Mouse (Mus musculus): ENCODE data around the gene Ubac2. TPM values are rescaled to one million over a fixed set of nuclear protein-coding genes. Genes with fewer than 3 reads are reported as not detected.

Gene Ubac2
- polyA plus RNA-seq, 1 experiment from 2014 or later: 67.5 TPM

- DNase-seq (ENCODE audit: low spot score): no peak
- Histone ChIP-seq H3K4me1 (replicated peaks; ENCODE audit: control insufficient read depth, insufficient read depth, low read length) (0 out of 2 replicates have a peak, but pooled peaks cover 3% of the 10 kb centered on the region), H3K27me3 (replicated peaks; ENCODE audit: control insufficient read depth, insufficient read depth, low read length) (no peaks in the 10 kb centered on the region), H3K4me2 (ENCODE audit: low read length) (no peak overlapping the region), H3K27ac (ENCODE audit: low read depth) (no peak overlapping the region), H3K36me3 (ENCODE audit: control insufficient read depth, insufficient read depth, low read length) (peaks cover 23% of the 10 kb centered on the region; the same call in 1 of the 2 replicates), H3K4me3 (ENCODE audit: low read depth, low read length) (no peak overlapping the region), H3K9me3 (ENCODE audit: control insufficient read depth, low read length) (no peaks in the 10 kb centered on the region), H3K9ac (ENCODE audit: low read length) (no peak overlapping the region)
- ATAC-seq (replicated peaks; ENCODE audit: low FRiP score, low TSS enrichment, low read depth): no peak
Observed at GRCm38 (mm10) chr14:122023928-122024327, 145.5 kb downstream of the Ubac2 start.

DNA sequence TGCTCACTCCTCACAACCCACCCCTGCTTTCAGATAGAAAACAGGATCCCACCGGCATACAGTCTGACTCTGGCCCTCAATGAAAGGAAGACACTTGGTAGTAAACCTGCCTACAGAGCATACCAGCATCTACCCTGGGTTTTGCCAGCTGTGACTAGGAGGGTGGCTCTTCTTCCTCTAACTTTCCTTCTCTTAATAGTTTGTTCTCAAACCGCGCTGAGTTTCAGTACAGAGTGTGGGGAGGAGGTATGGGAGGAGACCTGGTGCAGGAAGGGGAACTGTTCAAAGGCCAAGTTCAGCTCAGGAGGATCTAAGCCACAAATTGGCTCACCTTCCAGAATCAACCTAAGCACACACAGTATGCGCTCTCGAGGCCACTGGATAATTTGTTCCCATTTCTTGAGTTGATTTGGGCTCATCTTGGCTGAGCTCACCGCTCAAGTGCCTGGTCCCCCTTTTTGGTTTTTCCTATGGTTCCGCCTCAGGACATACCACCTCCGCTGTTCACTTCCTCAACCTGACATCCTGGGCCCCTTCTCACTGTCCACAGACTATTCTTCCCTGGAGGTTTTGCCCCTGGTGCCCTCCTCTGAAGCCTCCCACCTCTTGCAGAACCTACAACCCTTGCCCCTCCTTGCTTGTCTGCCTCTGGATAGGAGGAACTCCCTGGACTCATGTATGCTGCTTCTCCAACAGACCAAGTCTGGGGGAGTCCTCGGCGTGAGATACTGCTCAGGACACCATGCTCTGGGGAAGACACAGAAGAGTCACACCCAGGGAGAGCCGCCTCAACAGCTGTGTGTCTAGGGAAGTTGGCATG is 150.7 kb downstream of the Ubac2 start:
- Histone ChIP-seq H3K27ac (ENCODE audit: low read depth) (no peak overlapping the region), H3K36me3 (ENCODE audit: control insufficient read depth, insufficient read depth, low read length) (no peaks in the 10 kb centered on the region), H3K4me2 (ENCODE audit: low read length) (no peak overlapping the region), H3K4me3 (ENCODE audit: low read depth, low read length) (no peak overlapping the region), H3K27me3 (replicated peaks; ENCODE audit: control insufficient read depth, insufficient read depth, low read length) (no peaks in the 10 kb centered on the region), H3K9ac (ENCODE audit: low read length) (no peak overlapping the region), H3K9me3 (ENCODE audit: control insufficient read depth, low read length) (no peaks in the 10 kb centered on the region), H3K4me1 (replicated peaks; ENCODE audit: control insufficient read depth, insufficient read depth, low read length) (0 out of 2 replicates have a peak, but pooled peaks cover 3% of the 10 kb centered on the region)
- WGBS: 78% methylated on average over 11 of the region's 11 CpGs
- no peak for ATAC-seq (replicated peaks; ENCODE audit: low FRiP score, low TSS enrichment, low read depth)
- no peak for DNase-seq (ENCODE audit: low spot score)

DNA sequence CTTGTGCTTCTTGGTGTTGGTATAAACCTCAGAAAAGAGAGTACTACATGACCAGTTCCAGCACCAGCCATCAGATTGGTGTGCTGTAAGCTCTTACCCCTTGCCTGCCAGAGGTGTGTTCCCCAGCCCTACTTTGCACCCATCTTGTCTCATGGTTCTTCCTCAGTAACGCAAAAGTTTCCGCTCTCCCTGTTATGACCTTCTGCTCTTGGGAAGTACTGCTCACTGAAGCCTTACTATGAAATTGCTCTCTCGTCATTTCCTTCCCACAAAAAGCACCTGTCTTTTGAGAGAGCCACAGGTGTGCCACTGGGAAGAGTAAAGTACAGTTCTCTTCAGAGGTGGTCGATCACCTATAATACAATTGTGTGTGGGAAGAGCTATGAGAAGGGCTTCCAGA is 151.4 kb downstream of the Ubac2 start:
- Histone ChIP-seq H3K36me3 (ENCODE audit: control insufficient read depth, insufficient read depth, low read length) (no peaks in the 10 kb centered on the region), H3K9me3 (ENCODE audit: control insufficient read depth, low read length) (no peaks in the 10 kb centered on the region), H3K4me1 (replicated peaks; ENCODE audit: control insufficient read depth, insufficient read depth, low read length) (0 out of 2 replicates have a peak, but pooled peaks cover 3% of the 10 kb centered on the region), H3K4me2 (ENCODE audit: low read length) (no peak overlapping the region), H3K9ac (ENCODE audit: low read length) (no peak overlapping the region), H3K27ac (ENCODE audit: low read depth) (no peak overlapping the region), H3K4me3 (ENCODE audit: low read depth, low read length) (no peak overlapping the region), H3K27me3 (replicated peaks; ENCODE audit: control insufficient read depth, insufficient read depth, low read length) (no peaks in the 10 kb centered on the region)
- no peak for DNase-seq (ENCODE audit: low spot score)
- ATAC-seq (replicated peaks; ENCODE audit: low FRiP score, low TSS enrichment, low read depth): no peak
- WGBS: 91% methylated on average over 4 of the region's 4 CpGs

DNA sequence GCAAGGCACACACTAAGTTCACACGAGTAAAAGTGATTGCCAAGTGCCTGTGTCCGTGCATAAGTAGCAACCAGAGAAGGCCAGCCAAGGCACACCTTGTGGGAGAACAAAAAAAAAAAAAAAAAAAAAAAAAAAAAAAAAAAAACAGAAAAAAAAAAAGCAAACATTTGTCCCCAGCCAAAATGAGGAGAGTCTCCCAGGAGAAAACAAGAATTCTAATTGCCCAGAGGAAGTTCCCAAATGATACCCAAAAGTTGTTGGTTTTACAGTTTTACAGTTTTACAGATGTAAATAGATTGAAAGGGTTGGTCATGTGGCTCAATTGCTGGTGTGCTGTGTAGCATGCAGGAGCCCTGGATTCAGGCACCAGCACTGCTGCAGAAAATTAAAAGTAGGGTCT is 153.6 kb downstream of the Ubac2 start:
- no peak overlapping the region for H3K4me2 ChIP-seq (ENCODE audit: low read length)
- ATAC-seq (replicated peaks; ENCODE audit: low FRiP score, low TSS enrichment, low read depth) (no peak), DNase-seq (ENCODE audit: low spot score) (no peak)
- H3K9me3 ChIP-seq (ENCODE audit: control insufficient read depth, low read length): 0 out of 2 replicates have a peak, but pooled peaks cover 2% of the 10 kb centered on the region
- no peaks in the 10 kb centered on the region for H3K36me3 ChIP-seq (ENCODE audit: control insufficient read depth, insufficient read depth, low read length)
- peaks cover 3% of the 10 kb centered on the region; the same call in 1 of the 2 replicates for H3K4me1 ChIP-seq (replicated peaks; ENCODE audit: control insufficient read depth, insufficient read depth, low read length)
- no peak overlapping the region for H3K4me3 ChIP-seq (ENCODE audit: low read depth, low read length)
- WGBS: 71% methylated on average over 2 of the region's 2 CpGs
- H3K9ac ChIP-seq (ENCODE audit: low read length): no peak overlapping the region
- no peaks in the 10 kb centered on the region for H3K27me3 ChIP-seq (replicated peaks; ENCODE audit: control insufficient read depth, insufficient read depth, low read length)
- H3K27ac ChIP-seq (ENCODE audit: low read depth): no peak overlapping the region

DNA sequence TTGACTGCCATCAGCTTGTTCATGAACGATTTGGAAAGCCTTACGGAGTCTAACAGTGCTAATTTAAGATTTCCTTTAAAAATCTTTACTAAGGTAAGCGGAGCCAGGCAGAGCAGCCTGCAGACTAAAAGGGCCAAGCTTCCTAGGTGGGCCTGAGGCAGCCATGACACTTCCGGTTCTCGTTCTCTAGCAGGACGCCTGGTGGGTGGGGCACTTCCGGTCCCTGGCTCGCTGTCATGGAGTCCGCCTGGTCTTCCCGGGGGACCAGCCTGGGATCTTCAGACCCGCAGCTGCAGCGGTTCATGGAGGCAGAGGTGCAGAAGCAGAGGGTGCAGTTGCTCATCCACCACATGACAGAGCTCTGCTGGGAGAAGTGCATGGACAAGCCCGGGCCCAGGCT is 156.0 kb downstream of the Ubac2 start, which contains the start of gene Timm8a2:
Gene Timm8a2, plus strand, starts transcription at position 224 of the 400 bp plus-strand sequence.
- Histone ChIP-seq H3K27me3 (replicated peaks; ENCODE audit: control insufficient read depth, insufficient read depth, low read length) (no peaks in the 10 kb centered on the region), H3K9ac (ENCODE audit: low read length) (no peak within 1 kb of the TSS), H3K27ac (ENCODE audit: low read depth) (no peak within 1 kb of the TSS), H3K36me3 (ENCODE audit: control insufficient read depth, insufficient read depth, low read length) (no peaks in the 10 kb centered on the region), H3K4me1 (replicated peaks; ENCODE audit: control insufficient read depth, insufficient read depth, low read length) (no peaks in the 10 kb centered on the region; the same call in 1 of the 2 replicates), H3K4me3 (ENCODE audit: low read depth, low read length) (no peak within 1 kb of the TSS), H3K4me2 (ENCODE audit: low read length) (no peak within 1 kb of the TSS), H3K9me3 (ENCODE audit: control insufficient read depth, low read length) (0 out of 2 replicates have a peak, but pooled peaks cover 2% of the 10 kb centered on the region)
- WGBS: 91% methylated on average over 13 of the region's 13 CpGs
- DNase-seq (ENCODE audit: low spot score): no peak
- ATAC-seq (replicated peaks; ENCODE audit: low FRiP score, low TSS enrichment, low read depth): no peak

GRCm38 (mm10) chr14:122035181-122035580 is 156.8 kb downstream of the Ubac2 start:
- Histone ChIP-seq H3K4me3 (ENCODE audit: low read depth, low read length) (no peak overlapping the region), H3K27me3 (replicated peaks; ENCODE audit: control insufficient read depth, insufficient read depth, low read length) (no peaks in the 10 kb centered on the region), H3K4me2 (ENCODE audit: low read length) (no peak overlapping the region), H3K4me1 (replicated peaks; ENCODE audit: control insufficient read depth, insufficient read depth, low read length) (no peaks in the 10 kb centered on the region; the same call in 1 of the 2 replicates), H3K9me3 (ENCODE audit: control insufficient read depth, low read length) (0 out of 2 replicates have a peak, but pooled peaks cover 2% of the 10 kb centered on the region), H3K27ac (ENCODE audit: low read depth) (no peak overlapping the region), H3K9ac (ENCODE audit: low read length) (no peak overlapping the region), H3K36me3 (ENCODE audit: control insufficient read depth, insufficient read depth, low read length) (no peaks in the 10 kb centered on the region)
- WGBS: 93% methylated on average over 1 of the region's 1 CpGs
- DNase-seq (ENCODE audit: low spot score): no peak
- ATAC-seq (replicated peaks; ENCODE audit: low FRiP score, low TSS enrichment, low read depth): no peak

DNA sequence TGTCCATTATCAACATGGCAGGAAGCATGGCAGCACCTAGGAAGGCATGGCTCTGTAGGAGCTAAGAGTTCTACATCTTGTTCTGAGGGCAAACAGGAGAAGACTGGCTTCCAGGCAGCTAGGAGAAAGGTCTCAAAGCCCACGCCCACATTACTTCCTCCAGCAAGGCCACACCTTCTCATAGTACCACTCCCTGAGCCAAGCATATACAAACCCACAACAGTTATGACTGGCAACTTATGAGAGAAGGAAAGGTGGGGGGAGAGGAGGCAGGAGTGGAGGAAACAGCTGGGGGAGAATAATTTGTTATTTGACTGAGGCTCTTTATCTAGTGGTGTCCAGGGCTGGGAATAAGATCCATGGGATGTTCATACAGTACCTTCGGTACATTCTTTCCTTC is 157.4 kb downstream of the Ubac2 start:
- Histone ChIP-seq H3K4me3 (ENCODE audit: low read depth, low read length) (no peak overlapping the region), H3K4me2 (ENCODE audit: low read length) (no peak overlapping the region), H3K9ac (ENCODE audit: low read length) (no peak overlapping the region), H3K27me3 (replicated peaks; ENCODE audit: control insufficient read depth, insufficient read depth, low read length) (no peaks in the 10 kb centered on the region), H3K4me1 (replicated peaks; ENCODE audit: control insufficient read depth, insufficient read depth, low read length) (no peaks in the 10 kb centered on the region; the same call in 1 of the 2 replicates), H3K9me3 (ENCODE audit: control insufficient read depth, low read length) (0 out of 2 replicates have a peak, but pooled peaks cover 2% of the 10 kb centered on the region), H3K36me3 (ENCODE audit: control insufficient read depth, insufficient read depth, low read length) (no peaks in the 10 kb centered on the region), H3K27ac (ENCODE audit: low read depth) (no peak overlapping the region)
- no peak for DNase-seq (ENCODE audit: low spot score)
- WGBS: 88% methylated on average over 2 of the region's 2 CpGs
- no peak for ATAC-seq (replicated peaks; ENCODE audit: low FRiP score, low TSS enrichment, low read depth)

GRCm38 (mm10) chr14:122038874-122039647 is 160.6 kb downstream of the Ubac2 start:
- Histone ChIP-seq H3K9me3 (ENCODE audit: control insufficient read depth, low read length) (0 out of 2 replicates have a peak, but pooled peaks cover 2% of the 10 kb centered on the region), H3K4me3 (ENCODE audit: low read depth, low read length) (no peak overlapping the region), H3K36me3 (ENCODE audit: control insufficient read depth, insufficient read depth, low read length) (no peaks in the 10 kb centered on the region), H3K27ac (ENCODE audit: low read depth) (no peak overlapping the region), H3K4me1 (replicated peaks; ENCODE audit: control insufficient read depth, insufficient read depth, low read length) (no peaks in the 10 kb centered on the region; the same call in none of the 2 replicates), H3K4me2 (ENCODE audit: low read length) (no peak overlapping the region), H3K27me3 (replicated peaks; ENCODE audit: control insufficient read depth, insufficient read depth, low read length) (no peaks in the 10 kb centered on the region), H3K9ac (ENCODE audit: low read length) (no peak overlapping the region)
- 84% methylated on average over 13 of the region's 13 CpGs for WGBS
- DNase-seq (ENCODE audit: low spot score) (no peak), ATAC-seq (replicated peaks; ENCODE audit: low FRiP score, low TSS enrichment, low read depth) (no peak)
